Mouse (Mus musculus) embryo, embryonic 10.5 days (tissue): ENCODE measurements around the gene Hecw1.

Experiments
- DNase-seq: peaks from one replicate; pipeline ENCODE4 v3.0.0-alpha.2; 2015; ENCODE audit warnings: low spot score

Hecw1 gene

GRCm38 (mm10) chr13:14522906-14523269 lies at the start of gene Hecw1:
Gene Hecw1, minus strand, starts transcription at chr13:14523228.
- DNase-seq, result peak; percentile 45

- no peak for DNase-seq
Observed at GRCm38 (mm10) chr13:14561336-14561735, 38.3 kb upstream of the Hecw1 start.

DNA sequence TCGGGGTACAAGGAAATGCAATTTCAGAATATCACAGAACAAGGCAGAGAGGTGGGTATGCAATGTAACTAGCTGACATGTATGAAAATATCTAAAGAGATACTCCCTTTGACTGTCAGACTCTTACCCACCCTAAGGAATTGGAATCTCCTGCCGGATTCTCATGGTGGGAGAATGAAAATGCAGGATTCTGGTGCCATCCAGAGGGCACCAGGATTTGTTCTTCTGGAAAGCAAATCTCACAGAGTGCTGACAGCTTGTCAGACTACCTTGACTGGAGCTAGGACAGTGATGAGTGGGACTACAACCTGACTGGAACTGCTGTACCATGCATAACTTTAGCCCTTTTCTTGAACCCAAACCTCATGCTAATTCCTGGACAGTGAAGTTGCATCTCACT lies 29.6 kb upstream of the Hecw1 start:
- no peak for DNase-seq

GRCm38 (mm10) chr13:14542860-14543259 lies 19.8 kb upstream of the Hecw1 start:
- DNase-seq, result no peak

DNA sequence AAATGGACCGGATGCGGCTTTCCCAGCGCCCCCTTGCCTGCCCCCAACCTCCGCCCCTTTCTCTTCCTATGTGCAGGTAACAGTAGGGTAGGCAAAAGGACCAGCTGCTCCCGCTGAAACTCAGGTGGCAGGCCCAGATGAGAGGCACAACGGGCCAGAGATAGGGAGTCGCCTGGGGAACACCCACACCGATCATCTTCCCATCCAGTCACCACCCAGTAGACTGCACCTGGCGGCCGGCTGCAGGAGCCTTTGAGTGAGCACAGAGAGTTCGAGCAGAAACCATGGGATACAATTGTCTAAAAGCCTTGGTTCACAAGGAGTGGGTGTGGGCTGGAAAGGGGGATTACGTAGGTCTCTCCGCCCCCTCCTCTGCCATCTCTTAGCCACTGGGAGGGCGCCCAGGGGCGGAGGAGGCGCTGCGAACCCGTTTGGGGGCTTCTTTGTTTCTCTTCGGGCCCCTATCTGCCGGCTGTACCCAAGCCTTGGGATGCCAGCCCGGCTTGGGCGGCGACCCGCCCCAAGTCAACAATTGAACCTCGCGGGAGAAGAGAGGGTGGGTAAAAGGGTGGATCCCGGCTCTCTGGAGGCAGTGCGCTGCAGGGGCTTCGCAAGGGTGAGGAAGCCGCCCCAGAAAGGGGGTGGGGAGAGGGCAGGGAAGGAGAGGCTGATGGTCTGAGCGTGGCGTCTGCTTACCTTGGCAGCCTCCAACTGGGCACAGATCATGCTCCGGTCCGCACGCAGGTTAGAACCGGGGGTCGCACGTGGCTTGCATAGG lies 711 bp downstream of the Hecw1 start:
- DNase-seq, result peak; percentile 63

- no peak for DNase-seq
Observed at GRCm38 (mm10) chr13:14521746-14522127, 1.3 kb downstream of the Hecw1 start.

DNA sequence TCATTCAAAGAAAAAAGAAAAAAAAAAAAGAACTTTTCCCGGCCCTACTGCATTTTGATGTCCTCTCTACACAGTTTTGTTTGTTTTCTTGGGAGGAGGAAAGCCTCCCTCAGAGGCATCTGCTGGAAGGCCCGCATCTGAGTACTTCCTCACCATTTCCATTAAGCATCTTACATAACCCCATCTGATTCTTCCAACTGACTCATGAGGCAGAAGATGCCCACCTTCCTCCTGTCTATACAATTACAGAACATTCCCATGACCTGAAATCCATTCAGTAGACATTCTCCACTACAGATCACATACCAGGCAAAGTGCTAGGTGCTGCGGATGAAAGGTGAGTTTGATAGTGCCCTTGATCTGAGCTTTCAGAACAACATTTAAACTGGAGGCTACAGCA lies 3.4 kb downstream of the Hecw1 start:
- no peak for DNase-seq

DNA sequence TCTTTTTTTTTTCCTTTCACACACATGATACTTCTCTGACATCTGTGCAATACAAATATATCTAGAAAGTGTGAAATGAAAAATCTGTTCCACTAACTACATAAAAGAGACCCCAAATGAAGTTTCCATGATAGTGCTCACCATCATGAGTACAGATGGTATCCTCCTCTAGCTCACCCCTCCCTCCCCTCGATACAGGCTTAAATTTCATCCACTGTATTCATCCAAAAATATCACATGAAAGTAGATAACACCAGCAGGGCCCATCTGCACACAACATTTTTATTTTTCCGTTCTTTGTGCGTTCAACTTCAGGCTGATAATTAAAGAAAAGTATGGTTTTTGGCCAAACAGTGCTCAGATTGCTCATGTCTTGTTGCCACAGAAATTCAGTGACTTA lies 5.5 kb downstream of the Hecw1 start:
- DNase-seq, result no peak

DNA sequence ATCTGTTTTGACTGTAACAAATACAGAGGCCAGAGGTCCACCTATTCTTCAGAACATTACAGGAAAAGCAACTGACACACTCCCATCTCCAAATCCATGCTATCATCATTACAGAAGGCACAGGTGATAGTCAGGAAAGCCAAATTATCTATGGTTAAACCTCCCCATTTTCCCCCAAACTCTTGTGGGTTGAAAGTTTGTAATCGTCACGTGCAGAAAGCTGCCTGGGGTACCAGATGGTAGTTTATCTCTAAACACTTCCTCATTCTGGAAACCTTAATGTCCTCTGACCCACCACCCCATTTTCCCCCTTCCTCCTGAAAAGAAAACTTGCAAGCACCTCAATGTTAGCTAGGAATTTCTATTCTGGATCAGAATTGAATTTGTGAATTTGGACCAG lies 7.9 kb downstream of the Hecw1 start:
- no peak for DNase-seq

- no peak for DNase-seq
Observed at GRCm38 (mm10) chr13:14513934-14514333, 9.1 kb downstream of the Hecw1 start.

GRCm38 (mm10) chr13:14506765-14507164 lies 16.3 kb downstream of the Hecw1 start:
- DNase-seq, result no peak

DNA sequence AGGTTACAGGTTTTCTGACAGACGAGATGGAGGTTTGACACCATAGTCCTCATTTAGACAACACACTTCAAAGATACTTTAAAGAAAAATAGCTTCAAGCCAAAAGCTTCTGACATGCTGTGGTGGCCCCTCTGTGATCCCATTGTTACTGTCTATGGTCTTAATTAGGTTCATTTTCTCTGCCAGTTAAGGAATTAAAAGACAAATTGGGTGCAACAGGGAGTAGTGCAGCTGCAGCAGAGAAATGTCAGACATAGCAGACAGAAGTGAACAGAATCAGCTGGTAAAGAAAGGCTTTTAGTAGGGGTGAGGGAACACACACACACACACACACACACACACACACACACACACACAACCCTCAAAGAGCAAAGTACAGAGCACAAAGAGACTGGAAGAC lies 22.8 kb downstream of the Hecw1 start:
- DNase-seq, result no peak

DNA sequence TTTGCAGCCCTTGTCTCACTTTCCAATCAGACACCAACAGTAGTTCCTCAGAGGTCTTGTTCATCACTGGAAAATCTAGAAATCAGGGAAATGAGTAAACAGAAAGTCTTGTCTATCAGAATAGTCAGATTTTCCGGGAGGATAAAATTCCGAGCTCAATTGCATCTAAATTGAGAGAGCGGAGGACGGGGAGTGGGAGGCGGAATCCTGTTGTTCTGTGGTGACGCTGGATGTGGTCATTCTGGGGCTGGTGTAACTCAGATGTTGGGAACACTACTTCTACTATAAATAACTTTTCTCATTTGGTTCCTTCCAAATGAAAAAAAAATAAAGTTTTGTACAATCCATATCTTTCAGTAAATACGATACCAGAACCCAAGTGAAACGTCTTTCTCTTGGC lies 24.2 kb downstream of the Hecw1 start:
- no peak for DNase-seq

DNA sequence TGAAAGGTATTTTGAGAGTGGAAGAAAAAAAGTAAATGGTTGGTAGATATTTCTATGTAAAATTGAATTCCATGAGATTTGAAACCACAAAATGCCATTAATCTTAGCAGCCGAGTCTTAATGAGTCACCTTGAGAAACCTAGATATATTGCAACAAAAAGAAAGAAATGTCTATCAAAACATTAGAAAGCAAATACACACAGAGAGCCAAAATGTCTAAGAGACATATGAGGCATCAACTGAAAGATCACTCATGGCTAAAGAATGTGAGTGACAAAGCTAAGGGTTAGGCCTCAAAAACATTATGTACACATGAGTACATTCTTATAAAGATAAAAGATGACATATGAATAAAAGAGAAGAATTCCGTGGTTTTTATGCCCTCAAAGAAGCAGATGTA lies 26.1 kb downstream of the Hecw1 start:
- DNase-seq, result no peak

DNA sequence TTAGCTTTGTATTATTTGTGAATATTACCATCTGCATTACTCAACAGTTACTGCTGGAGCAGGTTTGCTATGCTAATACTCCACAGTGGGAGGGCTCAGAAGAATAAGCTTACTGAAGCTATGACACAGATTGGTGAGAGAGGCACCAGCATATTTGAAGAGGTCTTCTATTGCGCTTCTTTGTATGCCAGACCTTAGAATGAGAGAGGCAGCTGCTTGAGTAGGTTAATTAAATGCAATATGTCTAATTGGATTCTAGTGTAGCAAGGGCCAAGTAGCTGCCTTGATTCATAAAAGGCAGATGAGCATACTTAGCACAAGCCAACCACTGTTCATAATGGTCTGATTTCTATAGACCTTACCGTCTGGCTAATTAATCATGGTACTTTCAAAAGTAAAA lies 35.2 kb downstream of the Hecw1 start:
- DNase-seq, result no peak

- DNase-seq, result no peak
Observed at GRCm38 (mm10) chr13:14471121-14471520, 51.9 kb downstream of the Hecw1 start.

DNA sequence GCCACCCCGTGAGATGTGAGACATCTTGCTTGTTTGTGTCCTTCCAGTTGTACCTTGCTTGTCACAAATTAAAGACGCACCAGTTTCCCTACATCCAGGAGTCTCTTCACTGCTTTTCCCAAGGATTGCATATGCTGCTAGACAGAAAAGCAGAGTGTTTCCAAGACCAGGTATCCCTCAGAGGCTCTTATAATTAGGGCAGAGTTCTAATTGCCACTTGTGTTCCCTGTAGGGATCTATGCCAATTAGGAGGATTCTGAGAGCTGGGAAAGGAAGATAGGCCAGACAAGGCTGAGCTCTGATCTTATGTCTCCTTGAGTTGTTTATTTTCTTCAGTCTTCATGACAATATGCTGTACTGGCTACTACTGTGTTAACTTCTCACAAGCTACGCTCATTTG lies 55.5 kb downstream of the Hecw1 start:
- DNase-seq, result no peak

DNA sequence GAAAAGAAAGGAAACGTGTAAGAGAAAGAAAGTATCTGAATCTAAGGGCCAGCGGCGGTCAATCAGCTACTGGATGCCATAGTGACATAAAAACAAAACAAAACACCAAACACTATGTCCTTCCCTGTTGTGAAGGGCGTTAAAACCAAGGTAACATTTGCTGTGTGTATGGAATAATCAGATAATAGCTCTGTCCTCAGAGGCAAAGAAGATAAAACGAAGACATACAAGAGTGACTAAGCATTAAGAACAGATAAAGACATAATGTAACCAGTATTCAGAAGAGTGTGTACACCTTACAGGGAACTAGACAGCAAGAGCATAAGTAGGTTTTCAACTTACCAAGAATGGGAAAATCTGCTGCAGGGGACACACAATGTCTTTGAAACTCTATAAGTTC lies 62.0 kb downstream of the Hecw1 start:
- DNase-seq, result no peak

GRCm38 (mm10) chr13:14457043-14457442 lies 66.0 kb downstream of the Hecw1 start:
- DNase-seq, result no peak

- no peak for DNase-seq
Observed at GRCm38 (mm10) chr13:14439540-14439939, 83.5 kb downstream of the Hecw1 start.

DNA sequence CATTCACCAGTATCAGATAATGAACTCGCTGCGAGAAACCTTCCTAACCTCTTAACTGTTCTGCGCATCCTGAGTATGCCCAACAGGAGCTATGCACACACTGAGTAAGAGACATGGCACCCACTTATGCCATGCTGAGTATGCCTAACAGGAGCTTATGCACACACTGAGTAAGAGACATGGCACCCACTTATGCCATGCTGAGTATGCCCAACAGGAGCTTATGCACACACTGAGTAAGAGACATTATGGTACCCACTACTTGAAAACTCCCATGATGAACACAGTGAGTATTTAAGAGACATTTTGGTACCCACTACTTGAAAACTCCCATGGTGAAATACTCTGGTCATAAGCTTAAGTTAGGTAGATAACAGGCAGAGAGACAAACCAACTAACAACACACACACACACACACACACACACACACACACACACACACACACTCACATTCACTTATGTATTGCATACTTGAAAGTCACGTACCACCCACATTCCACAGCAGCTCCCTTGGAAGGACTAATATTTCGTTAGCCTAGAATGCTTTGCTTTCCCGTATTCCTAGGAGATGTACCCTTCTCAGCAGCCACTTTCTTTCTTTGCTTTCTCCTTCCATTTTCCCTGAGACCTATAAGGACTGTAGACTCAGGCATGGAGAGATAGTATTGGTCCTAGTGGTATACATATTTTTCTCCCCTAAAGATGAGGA lies 94.0 kb downstream of the Hecw1 start:
- DNase-seq, result no peak

GRCm38 (mm10) chr13:14424836-14425235 lies 98.2 kb downstream of the Hecw1 start:
- no peak for DNase-seq

- no peak for DNase-seq
Observed at GRCm38 (mm10) chr13:14413405-14413804, 109.6 kb downstream of the Hecw1 start.

DNA sequence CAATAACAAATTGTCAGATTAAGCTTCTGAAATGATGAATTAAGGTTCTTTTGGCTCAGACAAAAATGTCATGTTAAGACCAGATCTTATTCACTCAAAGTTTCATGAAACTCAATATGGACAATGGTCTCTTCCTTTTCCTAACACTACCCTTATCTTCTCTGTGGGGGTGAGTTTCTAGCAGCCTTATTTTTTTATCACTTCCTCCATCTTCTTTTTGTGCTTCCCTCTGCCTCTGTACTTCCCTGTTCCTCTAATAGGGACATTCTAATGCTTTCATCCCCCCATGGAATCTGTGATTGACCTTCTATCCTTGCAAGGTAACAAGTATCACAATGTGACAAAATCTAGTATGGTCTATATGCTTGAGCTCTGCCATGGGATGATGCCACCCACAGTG lies 148.6 kb downstream of the Hecw1 start:
- DNase-seq, result no peak
